Mouse (Mus musculus) intestine, embryonic 16.5 days (tissue): Measurements from ENCODE around the gene Phb2. TPM values are rescaled to one million over a fixed set of nuclear protein-coding genes. Genes with fewer than 3 reads are reported as not detected.
"Not testable (repeated sequence)": the region's sequence is repeated elsewhere in the genome, so short reads cannot be mapped to it uniquely, and the experiment has no call there.

ENCODE experiments used
- ATAC-seq: fragments of 200-750 bp; cut with Nextera tagmentation; 2 replicates; pipeline ENCODE4 v1.8.0; 2017; ENCODE audit warnings: moderate TSS enrichment, moderate library complexity
- H3K27ac ChIP-seq: fragments of 300-500 bp; sonication (generic); 2 replicates; pipeline ENCODE4 v1.5.1; 2014; ENCODE audit warnings: mild to moderate bottlenecking, low read length
- H3K27me3 ChIP-seq: fragments of 300-500 bp; sonication (generic); replicated peaks from 2 replicates; pipeline ENCODE4 v1.6.1; 2014; ENCODE audit warnings: low read length, control low read depth, mixed read lengths; ENCODE audit not compliant: control insufficient read depth, insufficient read depth
- H3K36me3 ChIP-seq: fragments of 300-500 bp; sonication (generic); 2 replicates; pipeline ENCODE4 v1.6.1; 2014; ENCODE audit warnings: low read length, control low read depth; ENCODE audit not compliant: control insufficient read depth, insufficient read depth
- H3K4me1 ChIP-seq: fragments of 300-500 bp; sonication (generic); 2 replicates; pipeline ENCODE4 v1.6.1; 2014; ENCODE audit warnings: low read length, control low read depth, mixed read lengths; ENCODE audit not compliant: control insufficient read depth, insufficient read depth
- H3K4me2 ChIP-seq: fragments of 300-500 bp; sonication (generic); 2 replicates; pipeline ENCODE4 v1.6.1; 2014; ENCODE audit warnings: low read depth, low read length, control low read depth
- H3K4me3 ChIP-seq: fragments of 300-500 bp; sonication (generic); 2 replicates; pipeline ENCODE4 v1.5.1; 2014; ENCODE audit warnings: mild to moderate bottlenecking, low read length
- H3K9ac ChIP-seq: fragments of 300-500 bp; sonication (generic); 2 replicates; pipeline ENCODE4 v1.6.1; 2014; ENCODE audit warnings: low read depth, low read length
- H3K9me3 ChIP-seq: fragments of 300-500 bp; sonication (generic); 2 replicates; pipeline ENCODE4 v1.6.1; 2016; ENCODE audit warnings: low read length, control low read depth; ENCODE audit not compliant: control insufficient read depth
- WGBS: fragments of 180-500 bp; shearing (Covaris S2); extraction: QIAGEN DNeasy Blood & Tissue Kit; methylation state at CpG from one replicate; pipeline ENCODE4 v1.1.7; 2014; 5-methylcytosine and 5-hydroxymethylcytosine counted together
- polyA plus RNA-seq: library from polyadenylated mRNA; unstranded; fragments of >200 nt; fragmentation: Nextera tagmentation; extraction: Ambion mirVana; gene quantifications from 2 replicates; pipeline ENCODE4 v1.2.1, GENCODE M21; 2015

Phb2 gene
- polyA plus RNA-seq, 1 experiment from 2014 or later, result 489 TPM

- Histone ChIP-seq H3K27me3 (no peaks in the 10 kb centered on the region), H3K4me1 (peaks cover 12% of the 10 kb centered on the region; the same call in 1 of the 2 replicates), H3K36me3 (no peaks in the 10 kb centered on the region; the same call in 1 of the 2 replicates), H3K9me3 (no peaks in the 10 kb centered on the region), H3K4me2 (no peak overlapping the region), H3K9ac (no peak overlapping the region), H3K4me3 (no peak overlapping the region), H3K27ac (no peak overlapping the region)
- 91% methylated on average over 9 of the region's 9 CpGs for WGBS
- no peak for ATAC-seq
Measured at GRCm38 (mm10) chr6:124673619-124674018, 38.5 kb upstream of the Phb2 start.

GRCm38 (mm10) chr6:124674591-124674990, 37.5 kb upstream of the Phb2 start:
- Histone ChIP-seq H3K4me3 (no peak overlapping the region), H3K9me3 (no peaks in the 10 kb centered on the region), H3K4me1 (peaks cover 13% of the 10 kb centered on the region), H3K4me2 (no peak overlapping the region), H3K36me3 (no peaks in the 10 kb centered on the region; the same call in 1 of the 2 replicates), H3K27me3 (no peaks in the 10 kb centered on the region), H3K27ac (no peak overlapping the region), H3K9ac (no peak overlapping the region)
- WGBS, result 96% methylated on average over 7 of the region's 7 CpGs
- ATAC-seq, result no peak

- ATAC-seq, result no peak
- peaks cover 13% of the 10 kb centered on the region for H3K4me1 ChIP-seq
- no peak overlapping the region for H3K9ac ChIP-seq
- H3K9me3 ChIP-seq, result no peaks in the 10 kb centered on the region
- no peak overlapping the region for H3K4me3 ChIP-seq
- no peak overlapping the region for H3K27ac ChIP-seq
- 76% methylated on average over 6 of the region's 6 CpGs for WGBS
- no peak overlapping the region for H3K4me2 ChIP-seq
- no peaks in the 10 kb centered on the region; the same call in 1 of the 2 replicates for H3K36me3 ChIP-seq
- no peaks in the 10 kb centered on the region for H3K27me3 ChIP-seq
Measured at GRCm38 (mm10) chr6:124676171-124676570, 36.0 kb upstream of the Phb2 start.

- peaks cover 25% of the 10 kb centered on the region for H3K4me1 ChIP-seq
- 65% methylated on average over 7 of the region's 7 CpGs for WGBS
- no peak overlapping the region for H3K9ac ChIP-seq
- H3K27me3 ChIP-seq, result no peaks in the 10 kb centered on the region
- no peak overlapping the region for H3K4me2 ChIP-seq
- H3K9me3 ChIP-seq, result no peaks in the 10 kb centered on the region
- no peak overlapping the region for H3K4me3 ChIP-seq
- peak overlapping the region; percentile 72 for H3K27ac ChIP-seq
- H3K36me3 ChIP-seq, result no peaks in the 10 kb centered on the region; the same call in 1 of the 2 replicates
- peak; percentile 88 for ATAC-seq
Measured at GRCm38 (mm10) chr6:124678769-124679168, 33.4 kb upstream of the Phb2 start.

- whole genome bisulfite sequencing, result 79% methylated on average over 3 of the region's 3 CpGs
- Histone ChIP-seq H3K36me3 (no peaks in the 10 kb centered on the region), H3K27me3 (no peaks in the 10 kb centered on the region), H3K4me1 (peaks cover 28% of the 10 kb centered on the region), H3K27ac (peak overlapping the region; percentile 72), H3K4me3 (no peak overlapping the region), H3K4me2 (0 out of 2 replicates have a peak overlapping the region, but pooled peaks have one; percentile 2), H3K9me3 (no peaks in the 10 kb centered on the region), H3K9ac (no peak overlapping the region)
- ATAC-seq, result peak; percentile 5
Measured at GRCm38 (mm10) chr6:124679486-124679885, 32.6 kb upstream of the Phb2 start.

GRCm38 (mm10) chr6:124682291-124682690, 29.8 kb upstream of the Phb2 start:
- H3K27me3 ChIP-seq, H3K9ac ChIP-seq, H3K4me3 ChIP-seq, H3K4me2 ChIP-seq, H3K9me3 ChIP-seq, H3K36me3 ChIP-seq, ATAC-seq: not testable (repeated sequence)
- Histone ChIP-seq H3K4me1 (peaks cover 26% of the 10 kb centered on the region), H3K27ac (0 out of 2 replicates have a peak overlapping the region, but pooled peaks have one; percentile 72)
- 72% methylated on average over 6 of the region's 6 CpGs for WGBS

GRCm38 (mm10) chr6:124683591-124684417, 28.3 kb upstream of the Phb2 start:
- Histone ChIP-seq H3K36me3 (no peaks in the 10 kb centered on the region), H3K4me2 (0 out of 2 replicates have a peak overlapping the region, but pooled peaks have one; percentile 0), H3K27me3 (no peaks in the 10 kb centered on the region), H3K4me3 (no peak overlapping the region), H3K9me3 (no peaks in the 10 kb centered on the region), H3K4me1 (peaks cover 29% of the 10 kb centered on the region), H3K9ac (no peak overlapping the region), H3K27ac (peak overlapping the region; percentile 72)
- peak; percentile 76 for ATAC-seq
- WGBS, result 72% methylated on average over 14 of the region's 14 CpGs

GRCm38 (mm10) chr6:124685606-124686386, 26.3 kb upstream of the Phb2 start:
- Histone ChIP-seq H3K9ac (no peak overlapping the region), H3K36me3 (no peaks in the 10 kb centered on the region), H3K27me3 (no peaks in the 10 kb centered on the region), H3K9me3 (no peaks in the 10 kb centered on the region), H3K4me3 (no peak overlapping the region), H3K27ac (peak overlapping the region; percentile 90), H3K4me1 (peaks cover 29% of the 10 kb centered on the region), H3K4me2 (no peak overlapping the region)
- peak; percentile 78 for ATAC-seq
- 69% methylated on average over 12 of the region's 12 CpGs for WGBS

GRCm38 (mm10) chr6:124686644-124687043, 25.5 kb upstream of the Phb2 start:
- Histone ChIP-seq H3K4me1 (peaks cover 28% of the 10 kb centered on the region), H3K27ac (peak overlapping the region; percentile 90)
- H3K27me3 ChIP-seq, H3K9me3 ChIP-seq, H3K4me3 ChIP-seq, H3K9ac ChIP-seq, ATAC-seq, H3K36me3 ChIP-seq, H3K4me2 ChIP-seq: not testable (repeated sequence)
- 88% methylated on average over 1 of the region's 1 CpGs for WGBS
